Mouse (Mus musculus) embryonic fibroblast, embryonic 13.5 days (primary cell): ENCODE measurements around the gene Ppp1r21.

Source experiments
- CTCF ChIP-seq: IDR thresholded peaks from 2 replicates; pipeline ENCODE4 v1.5.1; 2011; ENCODE audit warnings: mild to moderate bottlenecking, control low read depth, low read length, moderate library complexity, borderline replicate concordance; ENCODE audit not compliant: insufficient read depth
- POLR2A ChIP-seq: IDR thresholded peaks from 2 replicates; pipeline ENCODE4 v1.6.1; 2011; ENCODE audit warnings: low read depth, mild to moderate bottlenecking, control low read depth, low read length, moderate library complexity

DNA sequence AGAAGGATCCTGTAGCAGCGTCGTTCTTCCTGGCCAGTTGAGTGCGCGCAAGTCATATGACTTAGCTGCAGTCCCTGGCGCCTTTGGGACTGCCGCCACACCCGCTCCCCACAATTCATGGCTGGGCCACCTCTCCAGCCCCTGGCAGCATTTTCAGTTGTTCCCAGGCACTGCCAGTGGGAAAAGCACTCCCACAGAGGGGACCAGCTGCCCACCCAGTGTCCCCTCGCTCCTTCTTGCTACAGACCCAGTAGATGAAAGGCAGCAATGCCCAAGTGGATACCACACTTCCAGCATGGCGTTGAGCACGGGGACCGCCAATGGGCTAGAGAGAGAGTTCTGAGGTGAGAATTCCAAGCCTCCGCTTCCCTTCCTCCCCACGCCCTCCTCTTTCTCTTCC lies 25.9 kb upstream of the Ppp1r21 start:
- TF ChIP-seq POLR2A (no peak), CTCF (no peak)
